Mouse (Mus musculus) hindbrain, embryonic 10.5 days (tissue): ENCODE measurements around the gene Tm7sf3. TPM values are rescaled to one million over a fixed set of nuclear protein-coding genes. Genes with fewer than 3 reads are reported as not detected.

ENCODE experiments used
- DNase-seq: peaks from one replicate; pipeline ENCODE4 v3.0.0-alpha.2; 2017; ENCODE audit warnings: low spot score
- H3K27ac ChIP-seq: fragments of 300-500 bp; sonication (generic); 2 replicates; pipeline ENCODE4 v1.5.1; 2016; ENCODE audit warnings: mild to moderate bottlenecking, moderate library complexity
- H3K27me3 ChIP-seq: fragments of 300-500 bp; sonication (generic); 2 replicates; pipeline ENCODE4 v1.6.1; 2016; ENCODE audit warnings: mild to moderate bottlenecking; ENCODE audit not compliant: poor library complexity, insufficient read depth, severe bottlenecking
- H3K36me3 ChIP-seq: fragments of 300-500 bp; sonication (generic); 2 replicates; pipeline ENCODE4 v1.6.1; 2016; ENCODE audit warnings: mild to moderate bottlenecking, moderate library complexity
- H3K4me1 ChIP-seq: fragments of 300-500 bp; sonication (generic); replicated peaks from 2 replicates; pipeline ENCODE4 v1.6.1; 2016; ENCODE audit warnings: mild to moderate bottlenecking
- H3K4me3 ChIP-seq: fragments of 300-500 bp; sonication (generic); 2 replicates; pipeline ENCODE4 v1.5.1; 2016; ENCODE audit warnings: mild to moderate bottlenecking, moderate library complexity
- H3K9me3 ChIP-seq: fragments of 300-500 bp; sonication (generic); 2 replicates; pipeline ENCODE4 v1.6.1; 2016; ENCODE audit warnings: mild to moderate bottlenecking, moderate library complexity
- WGBS: fragments of 180-500 bp; shearing (Covaris S2); methylation state at CpG from one replicate; pipeline ENCODE4 v1.1.7; 2016; 5-methylcytosine and 5-hydroxymethylcytosine counted together
- polyA plus RNA-seq: library from polyadenylated mRNA; unstranded; fragments of >200 nt; fragmentation: Nextera tagmentation; extraction: Ambion mirVana; gene quantifications from 2 replicates; pipeline ENCODE4 v1.2.1, GENCODE M21; 2016

The Tm7sf3 gene
- 23.0 and 25.7 TPM in 2 replicates for polyA plus RNA-seq

- Histone ChIP-seq H3K4me3 (peak within 1 kb of the TSS; percentile 91), H3K36me3 (no peaks in the 10 kb centered on the region), H3K4me1 (peaks cover 13% of the 10 kb centered on the region), H3K27ac (peak within 1 kb of the TSS; percentile 96), H3K9me3 (no peaks in the 10 kb centered on the region), H3K27me3 (no peaks in the 10 kb centered on the region)
- 1% methylated on average over 60 of the region's 60 CpGs for WGBS
- DNase-seq = peak; percentile 98
Measured at GRCm38 (mm10) chr6:146642276-146643183, at the start of gene Tm7sf3, which contains the start of gene Med21. TSS of gene Tm7sf3 (minus strand) at chr6:146642824. TSS of gene Med21 (plus strand) at chr6:146642547.

DNA sequence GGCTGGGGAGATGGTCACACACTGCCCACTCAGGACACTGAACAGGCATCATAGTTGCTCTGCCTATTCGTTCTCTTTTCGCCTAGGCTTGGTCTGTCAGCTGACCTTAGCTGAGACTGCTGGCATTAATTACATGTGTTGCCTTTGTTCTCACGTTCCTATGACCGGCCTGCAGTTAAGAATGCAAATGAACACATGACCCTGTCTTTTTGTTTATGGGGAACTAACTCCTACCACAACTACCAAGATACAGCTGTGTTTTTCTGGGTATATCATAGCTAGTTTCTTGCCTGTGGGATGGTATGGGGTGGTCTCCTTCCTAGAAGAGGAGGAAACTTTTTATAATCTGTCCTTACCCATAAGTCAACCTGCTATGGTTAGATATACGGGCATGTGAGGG, 46.2 kb upstream of the Tm7sf3 start:
- H3K36me3 ChIP-seq = no peaks in the 10 kb centered on the region
- H3K4me1 ChIP-seq = no peaks in the 10 kb centered on the region
- no peak for DNase-seq
- no peak overlapping the region for H3K27ac ChIP-seq
- H3K4me3 ChIP-seq = no peak overlapping the region
- H3K9me3 ChIP-seq = peaks cover 7% of the 10 kb centered on the region; the same call in 1 of the 2 replicates
- 85% methylated on average over 5 of the region's 5 CpGs for WGBS
- no peaks in the 10 kb centered on the region for H3K27me3 ChIP-seq

GRCm38 (mm10) chr6:146688010-146688409, 45.4 kb upstream of the Tm7sf3 start:
- 87% methylated on average over 7 of the region's 7 CpGs for WGBS
- H3K27me3 ChIP-seq = no peaks in the 10 kb centered on the region
- H3K36me3 ChIP-seq = no peaks in the 10 kb centered on the region
- H3K4me1 ChIP-seq = no peaks in the 10 kb centered on the region
- peaks cover 7% of the 10 kb centered on the region; the same call in 1 of the 2 replicates for H3K9me3 ChIP-seq
- H3K4me3 ChIP-seq = no peak overlapping the region
- no peak for DNase-seq
- no peak overlapping the region for H3K27ac ChIP-seq

GRCm38 (mm10) chr6:146686463-146687196, 44.0 kb upstream of the Tm7sf3 start:
- DNase-seq = no peak
- Histone ChIP-seq H3K4me1 (no peaks in the 10 kb centered on the region), H3K27me3 (no peaks in the 10 kb centered on the region), H3K36me3 (no peaks in the 10 kb centered on the region), H3K4me3 (no peak overlapping the region), H3K27ac (no peak overlapping the region), H3K9me3 (peaks cover 7% of the 10 kb centered on the region; the same call in 1 of the 2 replicates)
- 87% methylated on average over 5 of the region's 5 CpGs for WGBS

DNA sequence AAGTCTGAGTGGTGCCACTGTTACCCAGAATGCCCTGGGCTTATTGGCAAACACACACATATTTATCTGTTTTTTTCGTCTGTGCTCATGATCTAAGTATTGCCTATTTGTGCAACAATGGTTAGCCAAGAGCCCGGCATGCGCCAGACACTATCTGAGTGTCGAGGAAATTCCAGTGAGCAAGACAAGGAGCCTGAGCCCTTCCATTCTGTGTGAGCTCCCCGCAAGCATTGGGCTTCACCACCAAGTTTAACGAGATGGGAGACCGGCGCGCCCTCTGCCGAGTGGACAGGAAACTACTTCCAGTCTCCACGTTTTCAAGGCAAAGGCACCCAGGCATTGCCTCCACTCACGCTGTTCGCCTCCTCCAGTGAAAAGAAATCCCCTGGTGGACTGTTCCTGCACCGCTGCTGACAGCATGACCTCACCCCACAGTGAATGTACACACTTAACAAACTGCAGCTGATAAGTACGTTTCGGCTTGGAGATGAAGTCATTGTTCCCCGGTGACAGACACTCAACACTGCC, 43.2 kb upstream of the Tm7sf3 start:
- Histone ChIP-seq H3K27me3 (no peaks in the 10 kb centered on the region), H3K9me3 (peaks cover 7% of the 10 kb centered on the region; the same call in 1 of the 2 replicates), H3K36me3 (no peaks in the 10 kb centered on the region), H3K4me3 (no peak overlapping the region), H3K27ac (no peak overlapping the region), H3K4me1 (no peaks in the 10 kb centered on the region)
- DNase-seq = no peak
- 88% methylated on average over 17 of the region's 17 CpGs for WGBS

- no peak overlapping the region for H3K27ac ChIP-seq
- no peaks in the 10 kb centered on the region for H3K27me3 ChIP-seq
- H3K9me3 ChIP-seq = peaks cover 10% of the 10 kb centered on the region
- H3K4me3 ChIP-seq = no peak overlapping the region
- no peak for DNase-seq
- no peaks in the 10 kb centered on the region for H3K4me1 ChIP-seq
- H3K36me3 ChIP-seq = no peaks in the 10 kb centered on the region
- 82% methylated on average over 4 of the region's 4 CpGs for WGBS
Measured at GRCm38 (mm10) chr6:146683881-146684280, 41.3 kb upstream of the Tm7sf3 start.

DNA sequence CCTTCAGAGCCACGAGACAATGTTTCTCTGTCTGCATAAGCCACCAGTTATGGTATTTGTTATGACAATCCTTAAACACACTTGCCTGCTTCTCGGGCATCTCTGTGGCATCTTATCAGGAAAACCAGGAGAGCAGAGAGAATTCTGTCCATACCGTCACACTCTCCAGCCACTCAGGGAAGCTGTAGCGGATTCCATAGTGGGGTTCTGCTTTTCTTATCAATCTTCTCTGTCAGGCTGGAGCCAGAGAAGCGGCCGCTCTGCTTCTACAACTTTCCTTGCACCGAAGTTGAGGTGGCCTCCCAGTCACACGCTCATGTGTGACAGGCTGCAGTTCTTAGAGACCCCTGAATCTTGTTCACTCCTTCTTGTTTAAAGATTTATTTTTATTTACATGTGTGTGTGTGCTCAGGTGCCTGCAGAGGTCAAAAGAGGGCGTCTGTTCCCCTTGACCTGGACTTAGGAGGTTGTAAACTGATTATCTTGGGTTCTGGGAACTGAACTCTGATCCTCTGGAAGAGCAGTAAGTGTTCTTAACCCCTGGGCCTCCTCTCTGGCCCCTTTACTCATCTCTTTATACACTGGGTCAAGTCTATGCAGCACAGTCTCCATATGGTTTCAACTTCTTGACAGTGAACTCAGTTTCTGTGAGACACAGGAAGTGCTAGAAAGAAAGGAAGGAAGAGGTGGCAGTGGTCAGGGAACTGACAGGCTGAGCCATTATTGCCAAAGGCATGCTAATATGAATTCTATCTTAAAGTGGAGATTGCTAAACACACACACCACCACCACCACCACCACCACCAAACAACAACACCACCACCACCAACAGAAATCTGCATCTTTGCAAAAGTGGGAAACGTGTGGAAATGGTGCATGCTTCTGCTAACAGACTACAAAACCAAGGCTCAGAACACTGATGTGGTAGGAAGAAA, 35.8 kb upstream of the Tm7sf3 start:
- H3K9me3 ChIP-seq = peaks cover 9% of the 10 kb centered on the region; the same call in 1 of the 2 replicates
- DNase-seq = no peak
- no peak overlapping the region for H3K4me3 ChIP-seq
- H3K27me3 ChIP-seq = no peaks in the 10 kb centered on the region
- no peaks in the 10 kb centered on the region for H3K36me3 ChIP-seq
- WGBS = 79% methylated on average over 10 of the region's 10 CpGs
- no peak overlapping the region for H3K27ac ChIP-seq
- no peaks in the 10 kb centered on the region for H3K4me1 ChIP-seq

GRCm38 (mm10) chr6:146676904-146677303, 34.3 kb upstream of the Tm7sf3 start:
- H3K4me3 ChIP-seq = no peak overlapping the region
- WGBS = 84% methylated on average over 10 of the region's 10 CpGs
- no peaks in the 10 kb centered on the region for H3K4me1 ChIP-seq
- DNase-seq = no peak
- no peaks in the 10 kb centered on the region for H3K27me3 ChIP-seq
- no peaks in the 10 kb centered on the region for H3K36me3 ChIP-seq
- peaks cover 9% of the 10 kb centered on the region; the same call in 1 of the 2 replicates for H3K9me3 ChIP-seq
- H3K27ac ChIP-seq = no peak overlapping the region

DNA sequence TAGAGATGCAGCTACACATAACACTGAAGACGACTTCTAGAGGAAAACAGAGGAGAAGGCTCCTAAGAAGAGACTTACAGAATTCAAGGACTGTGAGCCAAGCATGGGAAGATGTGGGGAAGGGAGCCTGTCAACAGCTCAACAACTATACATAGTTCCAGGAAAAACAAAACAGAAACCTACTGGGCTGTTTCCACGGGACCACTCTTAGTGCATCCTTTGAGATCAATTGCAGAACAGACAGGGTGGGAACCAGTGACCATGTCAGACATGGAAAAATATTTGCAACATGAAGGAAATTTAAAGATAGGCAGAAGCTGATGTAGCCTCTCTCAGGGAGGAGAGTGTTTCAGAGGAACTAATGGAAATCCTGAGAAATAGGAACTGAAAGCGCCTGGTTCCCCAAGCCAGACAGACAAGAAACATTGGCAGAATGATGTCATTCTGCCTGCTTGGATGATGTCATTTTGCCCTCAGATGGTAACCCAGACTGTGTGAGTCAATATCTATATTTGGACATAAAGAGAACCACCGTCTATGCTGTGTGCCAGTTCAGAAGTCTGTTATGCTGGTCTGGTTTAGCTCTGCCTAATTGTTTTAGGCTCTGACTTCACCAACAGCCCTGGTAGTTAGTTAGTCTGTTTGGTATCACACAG, 32.4 kb upstream of the Tm7sf3 start:
- H3K27ac ChIP-seq = no peak overlapping the region
- H3K4me1 ChIP-seq = no peaks in the 10 kb centered on the region
- no peaks in the 10 kb centered on the region for H3K27me3 ChIP-seq
- H3K36me3 ChIP-seq = no peaks in the 10 kb centered on the region
- no peak for DNase-seq
- H3K4me3 ChIP-seq = no peak overlapping the region
- WGBS = 84% methylated on average over 4 of the region's 4 CpGs
- peaks cover 12% of the 10 kb centered on the region for H3K9me3 ChIP-seq

DNA sequence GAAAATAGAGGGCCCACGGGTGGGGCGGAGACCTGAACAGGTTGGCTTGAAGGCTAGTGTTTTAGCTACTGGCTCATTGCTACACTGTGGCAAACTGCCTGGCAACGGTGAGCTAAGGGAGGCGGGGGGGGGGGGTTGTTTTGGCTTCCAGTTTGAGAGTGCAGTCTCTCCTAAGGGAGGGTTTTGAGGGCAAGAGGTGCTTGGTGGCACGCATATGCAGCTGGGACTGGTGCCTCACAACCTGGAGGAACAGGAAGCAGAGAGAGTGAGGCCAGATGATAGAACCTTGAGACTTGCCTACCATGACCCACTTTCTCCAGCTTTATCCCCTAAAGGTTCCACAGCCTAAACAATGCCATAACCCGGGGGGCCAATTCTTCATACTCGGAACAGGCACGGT, 31.8 kb upstream of the Tm7sf3 start:
- DNase-seq = no peak
- Histone ChIP-seq H3K4me3 (no peak overlapping the region), H3K27ac (no peak overlapping the region), H3K4me1 (no peaks in the 10 kb centered on the region), H3K27me3 (no peaks in the 10 kb centered on the region), H3K36me3 (no peaks in the 10 kb centered on the region), H3K9me3 (peaks cover 8% of the 10 kb centered on the region)
- 85% methylated on average over 8 of the region's 8 CpGs for WGBS

GRCm38 (mm10) chr6:146673696-146674095, 31.1 kb upstream of the Tm7sf3 start:
- no peaks in the 10 kb centered on the region for H3K36me3 ChIP-seq
- no peaks in the 10 kb centered on the region for H3K4me1 ChIP-seq
- 81% methylated on average over 4 of the region's 4 CpGs for WGBS
- no peak overlapping the region for H3K4me3 ChIP-seq
- peaks cover 8% of the 10 kb centered on the region for H3K9me3 ChIP-seq
- no peaks in the 10 kb centered on the region for H3K27me3 ChIP-seq
- DNase-seq = no peak
- H3K27ac ChIP-seq = no peak overlapping the region
